Mouse (Mus musculus) adrenal gland, adult 18-20 months (tissue): ENCODE results near the gene Tpp2. TPM values are rescaled to one million over a fixed set of nuclear protein-coding genes. Genes with fewer than 3 reads are reported as not detected.
A peak's percentile ranks its signal among the peaks of the same experiment; 100 is the strongest.
"Not testable (repeated sequence)": the region's sequence is repeated elsewhere in the genome, so short reads cannot be mapped to it uniquely, and the experiment has no call there.

ENCODE experiments used
- DNase-seq, 2 experiments: peaks; one replicate each; pipeline ENCODE4 v3.0.0; 2021 to 2022; ENCODE audit warnings: low spot score in 2 of 2
- microRNA-seq, 2 experiments: library from miRNA; unstranded; fragments of <30 nt; microRNA quantifications; one replicate each; pipeline ENCODE4 v1.2.0; 2021; ENCODE audit warnings: borderline number of aligned reads in 2 of 2
- total RNA-seq, 2 experiments: library from RNA; stranded (reverse); gene quantifications; 1 replicate in 1 of 2; 2 replicates in 1 of 2; pipeline ENCODE4 v1.2.3; 2021

Gene Tpp2
- total RNA-seq, 2 experiments from 2014 or later: 38.4 to 47.7 TPM

GRCm38 (mm10) chr1:44015556-44015955 lies 82.1 kb downstream of the Tpp2 start:
- no peak for DNase-seq

DNA sequence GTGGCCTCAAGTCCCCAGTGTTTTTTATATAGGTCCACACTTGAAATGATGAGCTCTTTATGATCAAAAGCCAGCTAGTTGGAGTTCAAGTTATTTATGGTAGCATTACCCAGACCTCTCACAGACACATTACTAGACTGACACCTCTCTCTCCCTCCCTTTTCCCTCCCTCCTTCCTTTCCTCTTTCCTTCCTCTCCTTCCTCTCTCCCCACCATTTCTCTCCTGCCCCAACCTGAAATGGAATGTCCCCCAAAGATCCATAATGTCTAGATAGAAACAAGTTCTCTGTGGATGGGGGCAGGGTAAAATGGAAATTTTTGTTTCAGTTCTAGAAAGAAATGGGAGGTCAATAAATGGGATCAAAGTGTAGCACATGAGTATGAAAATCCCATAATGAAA lies 86.5 kb downstream of the Tpp2 start, which contains the start of gene Mettl21c:
TSS of gene Mettl21c (minus strand) at position 101 of the 400 bp plus-strand sequence.
- no peak for DNase-seq

DNA sequence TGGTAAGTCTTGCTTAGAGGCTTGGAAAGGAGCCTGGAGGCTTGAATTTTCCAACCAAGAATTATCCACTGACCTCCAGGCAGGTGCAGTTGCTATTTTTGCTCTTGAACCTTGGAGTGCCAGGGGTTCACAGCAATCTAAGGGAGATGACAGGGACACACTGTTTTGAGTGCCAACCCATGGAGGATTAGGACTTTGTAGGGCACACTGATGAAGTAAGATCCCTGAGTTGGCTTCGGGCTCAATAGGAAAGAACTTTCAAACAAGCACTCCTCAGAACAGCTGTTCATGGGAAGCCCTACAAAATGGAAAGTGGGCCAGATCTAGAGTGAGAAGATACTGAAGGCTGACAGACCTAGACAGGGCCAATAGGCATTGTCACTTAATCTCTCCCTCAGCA lies 89.2 kb downstream of the Tpp2 start:
- DNase-seq: no peak

DNA sequence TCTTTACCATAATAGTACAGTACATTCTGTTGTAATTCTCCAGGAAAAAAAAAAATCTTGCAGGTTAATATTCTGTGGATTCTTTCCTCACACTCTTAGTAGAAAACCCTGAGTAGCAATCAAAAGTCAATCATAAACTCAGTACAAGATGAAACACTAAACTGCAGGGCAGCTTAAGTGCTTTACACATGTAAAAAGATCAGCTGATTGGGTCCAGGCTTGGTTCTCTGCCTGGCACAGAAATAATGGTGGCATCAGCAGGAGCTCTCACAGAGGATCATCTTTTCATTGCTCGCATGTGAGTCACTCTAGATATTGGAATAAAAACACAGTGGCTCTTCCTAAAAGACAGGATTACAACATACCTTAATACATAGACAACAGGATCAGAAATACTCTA lies 94.2 kb downstream of the Tpp2 start:
- DNase-seq: no peak

GRCm38 (mm10) chr1:44032213-44032612 lies 98.8 kb downstream of the Tpp2 start:
- no peak for DNase-seq

- no peak for DNase-seq
Measured at GRCm38 (mm10) chr1:44032948-44033347, 99.5 kb downstream of the Tpp2 start.

- peak; percentile 58 to 66 for DNase-seq
Measured at GRCm38 (mm10) chr1:44041797-44042554, 108.5 kb downstream of the Tpp2 start.

- DNase-seq: no peak
Measured at GRCm38 (mm10) chr1:44042555-44042915, 109.1 kb downstream of the Tpp2 start.

DNA sequence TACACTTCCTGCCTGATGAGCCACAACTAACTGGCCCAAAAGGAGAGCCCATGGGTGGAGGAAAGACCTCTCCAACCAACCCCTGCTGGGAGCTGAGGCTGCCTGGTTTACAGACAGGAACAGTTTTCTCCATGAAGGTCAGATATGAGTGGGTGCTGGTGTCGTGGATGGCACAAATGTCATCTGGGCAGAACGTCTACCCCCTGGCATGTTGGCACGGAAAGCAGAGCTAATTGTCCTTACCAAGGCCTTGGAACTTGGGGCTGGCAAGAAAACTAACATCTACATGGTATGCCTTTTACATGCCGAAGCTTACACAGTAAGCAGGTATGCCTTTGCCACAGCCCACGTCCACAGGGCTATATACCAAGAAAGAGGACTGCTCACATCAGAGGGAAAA lies 112.2 kb downstream of the Tpp2 start:
- DNase-seq: not testable (repeated sequence)

DNA sequence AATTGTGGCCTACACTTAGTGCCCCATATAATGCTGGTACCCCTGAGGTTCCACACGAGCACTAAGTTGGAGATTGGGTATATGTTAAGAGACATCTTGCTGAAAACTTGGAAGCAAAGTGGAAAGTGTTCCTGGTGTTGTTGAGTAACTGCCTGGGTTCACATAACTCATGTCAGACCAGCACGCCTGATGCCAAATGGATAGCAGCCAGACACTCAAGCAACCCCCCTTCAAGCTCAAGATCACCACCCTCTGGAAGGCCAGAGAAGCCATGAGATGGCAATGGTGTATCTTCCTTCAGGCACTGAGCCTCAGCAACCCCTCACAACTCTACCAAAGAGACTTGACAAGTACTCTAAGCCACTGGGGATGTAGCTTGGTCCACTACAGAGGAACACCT lies 113.1 kb downstream of the Tpp2 start:
- DNase-seq: peak; percentile 25 to 33

Small RNA genes within 50 kb of the gene (microRNA-seq; reads per million reads assigned to microRNA genes)
- 0 reads per million in 2 experiments for gene Gm24180

Other genes with a start within 250 kb of the Tpp2 start
- gene 1500015O10Rik, start 203.0 kb upstream of the Tpp2 start, total RNA-seq: 100 to 1,000 TPM; 185 to 244 TPM
- 10 to 100 TPM; 48.0 to 59.3 TPM for gene Uxs1, start 105.8 kb upstream of the Tpp2 start, total RNA-seq
- gene Mettl21c, start 86.4 kb downstream of the Tpp2 start, total RNA-seq: not detected
- gene Gm8251, start 128.3 kb downstream of the Tpp2 start, total RNA-seq: under 1 TPM in 1 of 2 experiments, not detected in 1; 0.03 TPM
- 10 to 100 TPM in 1 of 2 experiments, 1 to 10 TPM in 1; 9.5 to 10.2 TPM for gene Tex30, start 168.8 kb downstream of the Tpp2 start, total RNA-seq
- 10 to 100 TPM; 10.8 to 15.9 TPM for gene Kdelc1, start 185.2 kb downstream of the Tpp2 start, total RNA-seq
- gene Bivm, start 185.3 kb downstream of the Tpp2 start, total RNA-seq: 10 to 100 TPM; 14.6 to 15.9 TPM
- 10 to 100 TPM; 18.1 to 22.3 TPM for gene Ercc5, start 214.1 kb downstream of the Tpp2 start, total RNA-seq